Mouse (Mus musculus) right cerebral cortex, adult 18-20 months (tissue): ENCODE data around the gene Dctn5.

ENCODE experiments used
- DNase-seq: peaks from one replicate; pipeline ENCODE4 v3.0.0; 2022; ENCODE audit warnings: mixed read lengths

Dctn5 gene

DNA sequence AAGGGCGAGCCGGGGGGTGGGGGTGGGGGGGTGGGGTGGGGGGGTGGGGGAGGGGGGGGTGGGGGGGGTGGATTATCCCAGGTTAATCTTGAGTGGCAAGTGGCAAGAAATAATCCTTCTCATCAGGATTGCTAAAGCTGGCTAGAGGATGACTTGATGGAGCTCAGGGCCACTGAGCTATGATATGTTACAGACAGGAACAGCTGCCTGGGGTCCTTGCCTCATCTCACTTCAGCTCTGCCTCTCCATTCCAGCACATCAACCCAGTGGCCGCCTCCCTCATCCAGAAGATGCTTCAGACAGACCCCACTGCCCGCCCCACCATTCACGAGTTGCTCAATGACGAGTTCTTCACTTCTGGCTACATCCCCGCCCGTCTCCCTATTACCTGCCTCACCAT lies 30.9 kb downstream of the Dctn5 start:
- no peak for DNase-seq

- no peak for DNase-seq
These were observed 34.4 kb downstream of the Dctn5 start for GRCm38 (mm10) chr7:122167203-122167602.

DNA sequence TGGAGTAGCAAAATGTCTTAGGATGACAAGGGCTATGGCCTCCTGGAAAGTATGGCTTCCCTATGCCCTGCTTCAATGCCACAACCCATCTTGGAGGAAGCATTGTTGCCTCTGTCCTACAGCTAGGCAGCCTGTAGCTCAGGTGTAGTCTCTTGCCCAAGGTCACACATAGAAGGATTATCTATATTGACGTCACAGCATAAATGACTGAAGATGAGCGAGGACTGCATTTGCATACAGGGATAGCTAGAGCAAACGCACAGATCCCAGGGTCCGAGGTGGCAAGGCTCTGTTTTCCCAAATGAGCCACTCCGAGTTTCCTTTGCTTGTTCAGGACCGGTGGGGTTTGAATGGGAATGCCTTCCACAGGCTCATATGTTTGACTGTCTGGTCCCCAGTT lies 37.9 kb downstream of the Dctn5 start:
- DNase-seq: no peak

DNA sequence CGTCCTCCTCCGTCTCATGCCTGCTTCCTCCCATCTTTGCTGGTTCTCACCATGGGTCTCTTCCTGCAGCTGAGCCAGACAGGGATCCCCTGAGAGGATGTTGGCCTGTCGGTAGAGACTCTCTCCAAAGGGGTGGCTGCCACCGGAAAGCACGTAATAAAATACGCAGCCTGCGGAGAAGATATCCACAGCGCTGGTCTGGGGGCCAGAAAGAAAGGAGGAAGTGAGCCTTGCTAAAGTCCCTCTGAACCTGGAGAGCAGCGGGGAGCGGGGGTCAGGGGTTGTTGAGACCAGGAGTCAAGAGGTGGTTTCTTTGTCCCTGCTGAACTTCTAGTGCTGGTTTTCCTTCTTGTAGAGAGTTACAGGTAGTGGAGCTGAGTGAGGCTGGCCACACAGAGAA lies 38.8 kb downstream of the Dctn5 start:
- DNase-seq: no peak

DNA sequence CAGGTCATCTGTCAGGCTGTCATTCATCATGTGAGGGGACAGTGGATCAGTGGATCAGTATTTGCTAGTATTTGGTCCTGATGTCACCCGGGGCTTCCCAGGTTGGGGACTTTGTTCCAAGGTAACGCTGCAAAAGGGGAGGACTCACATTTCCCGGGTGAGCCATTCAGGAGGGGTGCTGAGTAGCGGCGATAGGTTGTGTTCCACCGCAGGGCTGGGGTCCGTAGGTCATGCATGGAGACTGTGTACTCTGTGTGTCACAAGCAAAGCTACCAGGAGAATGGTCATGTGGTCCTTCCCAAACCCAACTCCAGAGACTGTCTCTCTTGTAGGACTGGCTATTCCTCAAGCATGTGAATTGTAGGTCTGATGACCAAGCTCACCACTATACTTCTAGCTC lies 47.9 kb downstream of the Dctn5 start:
- DNase-seq: no peak

DNA sequence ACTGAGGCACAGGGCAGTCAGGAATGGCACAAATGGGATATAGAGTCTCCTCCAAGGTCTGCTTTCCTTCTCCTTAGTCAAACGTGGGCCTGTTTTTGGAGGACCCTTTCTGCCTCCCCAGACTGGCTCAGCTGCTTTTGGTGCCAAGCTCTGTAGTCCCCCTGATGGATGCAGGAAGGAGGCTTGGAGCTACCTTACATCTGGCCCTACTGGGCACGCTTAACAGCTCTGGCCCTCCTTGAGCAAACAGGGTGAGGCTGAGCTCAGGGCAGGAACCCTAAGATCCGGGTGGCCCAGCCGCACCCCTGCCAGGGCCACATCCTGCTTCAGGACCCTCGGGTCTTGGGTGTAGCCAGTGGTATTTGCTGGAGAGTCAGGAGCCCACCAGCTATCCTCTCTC lies 51.7 kb downstream of the Dctn5 start:
- DNase-seq: no peak

- DNase-seq: no peak
These were observed 53.2 kb downstream of the Dctn5 start, which contains the start of gene Ern2 for GRCm38 (mm10) chr7:122186043-122186442. Gene Ern2, minus strand, starts transcription at chr7:122186207.

DNA sequence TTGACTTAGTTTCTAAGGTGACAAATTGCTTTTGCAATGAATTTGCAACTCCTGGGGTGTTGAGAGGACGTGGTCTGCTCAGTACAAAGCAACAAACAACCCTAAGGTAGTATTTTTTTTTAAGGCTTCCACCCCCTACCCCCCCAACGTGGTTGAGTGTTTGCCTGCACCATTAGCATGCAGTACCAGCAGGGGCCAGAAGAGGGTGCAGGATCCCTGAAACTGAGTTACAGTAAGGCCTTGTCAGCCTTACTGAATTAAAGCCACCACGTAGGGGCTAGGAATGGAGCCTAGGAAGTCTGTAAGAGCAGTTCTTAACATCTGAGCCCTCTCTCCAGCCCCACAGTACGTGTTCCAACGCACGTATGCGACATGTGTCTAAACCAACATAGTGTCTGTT lies 56.6 kb downstream of the Dctn5 start:
- DNase-seq: no peak

- DNase-seq: no peak
These were observed 58.3 kb downstream of the Dctn5 start for GRCm38 (mm10) chr7:122191097-122191496.

GRCm38 (mm10) chr7:122193919-122194318 lies 61.1 kb downstream of the Dctn5 start:
- DNase-seq: no peak

DNA sequence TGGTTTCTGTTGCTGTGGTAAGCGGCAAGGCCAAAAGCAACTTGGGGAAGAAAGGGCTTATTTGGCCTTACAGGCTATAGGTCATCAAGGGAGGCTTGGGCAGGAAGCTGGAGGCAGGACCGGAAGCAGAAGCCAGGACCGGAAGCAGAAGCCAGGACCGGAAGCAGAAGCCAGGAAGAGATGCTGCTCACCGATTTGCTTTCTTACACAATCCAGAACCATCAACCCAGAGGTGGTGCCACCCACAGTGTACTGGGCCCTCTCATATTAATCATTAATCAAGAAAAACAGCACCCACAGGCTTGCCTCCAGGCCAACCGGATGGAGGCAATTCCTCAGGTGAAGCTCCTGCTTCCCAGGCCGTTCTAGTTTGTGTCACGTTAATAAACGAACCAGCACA lies 63.9 kb downstream of the Dctn5 start:
- DNase-seq: no peak

- DNase-seq: no peak
These were observed 64.5 kb downstream of the Dctn5 start for GRCm38 (mm10) chr7:122197306-122197705.
